Mouse (Mus musculus) heart, embryonic 15.5 days (tissue): ENCODE data around the gene Gm28042. TPM values are rescaled to one million over a fixed set of nuclear protein-coding genes. Genes with fewer than 3 reads are reported as not detected.

Source experiments
- ATAC-seq: fragments of 200-750 bp; cut with Nextera tagmentation; replicated peaks from 2 replicates; pipeline ENCODE4 v1.8.0; 2017; ENCODE audit warnings: low read depth, moderate TSS enrichment; ENCODE audit not compliant: insufficient number of reproducible peaks, insufficient read depth, low FRiP score
- H3K27ac ChIP-seq: fragments of 300-500 bp; sonication (generic); 2 replicates; pipeline ENCODE4 v1.5.1; 2015; ENCODE audit warnings: mild to moderate bottlenecking, inconsistent platforms
- H3K27me3 ChIP-seq: fragments of 300-500 bp; sonication (generic); 2 replicates; pipeline ENCODE4 v1.6.1; 2015; ENCODE audit warnings: inconsistent platforms
- H3K36me3 ChIP-seq: fragments of 300-500 bp; sonication (generic); 2 replicates; pipeline ENCODE4 v1.6.1; 2015; ENCODE audit warnings: mild to moderate bottlenecking, inconsistent platforms
- H3K4me1 ChIP-seq: fragments of 300-500 bp; sonication (generic); replicated peaks from 2 replicates; pipeline ENCODE4 v1.6.1; 2015; ENCODE audit warnings: inconsistent platforms
- H3K4me2 ChIP-seq: fragments of 300-500 bp; sonication (generic); 2 replicates; pipeline ENCODE4 v1.6.1; 2015; ENCODE audit warnings: inconsistent platforms, mild to moderate bottlenecking, moderate library complexity
- H3K4me3 ChIP-seq: fragments of 300-500 bp; sonication (generic); 2 replicates; pipeline ENCODE4 v1.5.1; 2015; ENCODE audit warnings: mild to moderate bottlenecking, inconsistent platforms
- H3K9ac ChIP-seq: fragments of 300-500 bp; sonication (generic); 2 replicates; pipeline ENCODE4 v1.6.1; 2015; ENCODE audit warnings: mild to moderate bottlenecking, inconsistent platforms
- H3K9me3 ChIP-seq: fragments of 300-500 bp; sonication (generic); replicated peaks from 2 replicates; pipeline ENCODE4 v1.6.1; 2016; ENCODE audit warnings: inconsistent platforms
- WGBS: fragments of 180-500 bp; shearing (Covaris S2); methylation state at CpG from one replicate; pipeline ENCODE4 v1.1.7; 2015; ENCODE audit warnings: mixed read lengths; 5-methylcytosine and 5-hydroxymethylcytosine counted together
- polyA plus RNA-seq: library from polyadenylated mRNA; unstranded; fragments of >200 nt; fragmentation: Nextera tagmentation; extraction: Ambion mirVana; gene quantifications from 2 replicates; pipeline ENCODE4 v1.2.1, GENCODE M21; 2015

Gene Gm28042
- polyA plus RNA-seq, 1 experiment from 2014 or later: 3.1 TPM

- Histone ChIP-seq H3K9ac (no peak overlapping the region), H3K4me1 (peaks cover 3% of the 10 kb centered on the region; the same call in 1 of the 2 replicates), H3K9me3 (no peaks in the 10 kb centered on the region), H3K36me3 (peaks cover 17% of the 10 kb centered on the region), H3K27me3 (no peaks in the 10 kb centered on the region), H3K27ac (no peak overlapping the region), H3K4me3 (no peak overlapping the region), H3K4me2 (no peak overlapping the region)
- 95% methylated on average over 2 of the region's 2 CpGs for WGBS
- no peak for ATAC-seq
Measured at GRCm38 (mm10) chr2:120013831-120014486, 13.3 kb upstream of the Gm28042 start.

- Histone ChIP-seq H3K27me3 (no peaks in the 10 kb centered on the region), H3K4me3 (no peak overlapping the region), H3K27ac (no peak overlapping the region), H3K9me3 (no peaks in the 10 kb centered on the region), H3K9ac (0 out of 2 replicates have a peak overlapping the region, but pooled peaks have one; percentile 3), H3K36me3 (peaks cover 28% of the 10 kb centered on the region), H3K4me2 (no peak overlapping the region), H3K4me1 (peaks cover 3% of the 10 kb centered on the region; the same call in 1 of the 2 replicates)
- 77% methylated on average over 4 of the region's 4 CpGs for WGBS
- ATAC-seq: no peak
Measured at GRCm38 (mm10) chr2:120015882-120016281, 11.4 kb upstream of the Gm28042 start.

- H3K27ac ChIP-seq: no peak overlapping the region
- H3K9me3 ChIP-seq: no peaks in the 10 kb centered on the region
- H3K9ac ChIP-seq: no peak overlapping the region
- H3K4me3 ChIP-seq: no peak overlapping the region
- peaks cover 42% of the 10 kb centered on the region for H3K36me3 ChIP-seq
- ATAC-seq: no peak
- 82% methylated on average over 12 of the region's 12 CpGs for WGBS
- no peaks in the 10 kb centered on the region for H3K27me3 ChIP-seq
- H3K4me1 ChIP-seq: peaks cover 3% of the 10 kb centered on the region; the same call in 1 of the 2 replicates
- no peak overlapping the region for H3K4me2 ChIP-seq
Measured at GRCm38 (mm10) chr2:120017599-120017998, 9.7 kb upstream of the Gm28042 start.

- Histone ChIP-seq H3K4me3 (no peak overlapping the region), H3K4me2 (no peak overlapping the region), H3K4me1 (peaks cover 32% of the 10 kb centered on the region), H3K27me3 (no peaks in the 10 kb centered on the region), H3K36me3 (peaks cover 28% of the 10 kb centered on the region), H3K27ac (peak overlapping the region; percentile 88), H3K9ac (no peak overlapping the region), H3K9me3 (no peaks in the 10 kb centered on the region)
- peak; percentile 65; the same call in 1 of the 2 replicates for ATAC-seq
- WGBS: 46% methylated on average over 5 of the region's 5 CpGs
Measured at GRCm38 (mm10) chr2:120024337-120024736, 3.0 kb upstream of the Gm28042 start.

- Histone ChIP-seq H3K9ac (peak overlapping the region; percentile 93), H3K4me2 (peak overlapping the region; percentile 84), H3K27me3 (no peaks in the 10 kb centered on the region), H3K36me3 (peaks cover 15% of the 10 kb centered on the region; the same call in 1 of the 2 replicates), H3K9me3 (no peaks in the 10 kb centered on the region), H3K27ac (peak overlapping the region; percentile 91), H3K4me1 (peaks cover 32% of the 10 kb centered on the region), H3K4me3 (peak overlapping the region; percentile 86)
- 46% methylated on average over 3 of the region's 3 CpGs for WGBS
- ATAC-seq: no peak
Measured at GRCm38 (mm10) chr2:120027950-120028331, 648 bp downstream of the Gm28042 start.

- Histone ChIP-seq H3K4me1 (peaks cover 22% of the 10 kb centered on the region), H3K4me2 (no peak overlapping the region), H3K9ac (no peak overlapping the region), H3K36me3 (peaks cover 16% of the 10 kb centered on the region; the same call in 1 of the 2 replicates), H3K27me3 (no peaks in the 10 kb centered on the region), H3K9me3 (no peaks in the 10 kb centered on the region), H3K27ac (no peak overlapping the region), H3K4me3 (no peak overlapping the region)
- WGBS: 75% methylated on average over 8 of the region's 8 CpGs
- ATAC-seq: no peak
Measured at GRCm38 (mm10) chr2:120030380-120030779, 3.1 kb downstream of the Gm28042 start.

GRCm38 (mm10) chr2:120032726-120033467 is 5.6 kb downstream of the Gm28042 start, which contains the start of gene Pla2g4b:
Pla2g4b (plus strand) TSS chr2:120033417.
- Histone ChIP-seq H3K9ac (no peak within 1 kb of the TSS), H3K4me3 (no peak within 1 kb of the TSS), H3K4me1 (peaks cover 10% of the 10 kb centered on the region), H3K27me3 (no peaks in the 10 kb centered on the region), H3K36me3 (peaks cover 28% of the 10 kb centered on the region; the same call in 1 of the 2 replicates), H3K9me3 (no peaks in the 10 kb centered on the region), H3K4me2 (no peak within 1 kb of the TSS), H3K27ac (no peak within 1 kb of the TSS)
- 85% methylated on average over 12 of the region's 12 CpGs for WGBS
- ATAC-seq: no peak

GRCm38 (mm10) chr2:120033726-120034125 is 6.4 kb downstream of the Gm28042 start:
- no peaks in the 10 kb centered on the region for H3K27me3 ChIP-seq
- H3K4me3 ChIP-seq: no peak overlapping the region
- peaks cover 36% of the 10 kb centered on the region; the same call in 1 of the 2 replicates for H3K36me3 ChIP-seq
- H3K27ac ChIP-seq: no peak overlapping the region
- no peak overlapping the region for H3K4me2 ChIP-seq
- no peak overlapping the region for H3K9ac ChIP-seq
- no peak for ATAC-seq
- 61% methylated on average over 5 of the region's 5 CpGs for WGBS
- peaks cover 2% of the 10 kb centered on the region; the same call in 1 of the 2 replicates for H3K4me1 ChIP-seq
- H3K9me3 ChIP-seq: no peaks in the 10 kb centered on the region

GRCm38 (mm10) chr2:120037744-120038143 is 10.5 kb downstream of the Gm28042 start:
- Histone ChIP-seq H3K27me3 (no peaks in the 10 kb centered on the region), H3K4me2 (no peak overlapping the region), H3K27ac (no peak overlapping the region), H3K4me1 (0 out of 2 replicates have a peak, but pooled peaks cover 2% of the 10 kb centered on the region), H3K36me3 (peaks cover 62% of the 10 kb centered on the region), H3K9me3 (no peaks in the 10 kb centered on the region), H3K9ac (no peak overlapping the region), H3K4me3 (no peak overlapping the region)
- no peak for ATAC-seq
- WGBS: 85% methylated on average over 9 of the region's 9 CpGs

- H3K27ac ChIP-seq: no peak overlapping the region
- no peak overlapping the region for H3K9ac ChIP-seq
- H3K27me3 ChIP-seq: no peaks in the 10 kb centered on the region
- H3K4me3 ChIP-seq: no peak overlapping the region
- ATAC-seq: no peak
- H3K4me2 ChIP-seq: no peak overlapping the region
- 93% methylated on average over 5 of the region's 5 CpGs for WGBS
- H3K4me1 ChIP-seq: peaks cover 13% of the 10 kb centered on the region
- H3K9me3 ChIP-seq: no peaks in the 10 kb centered on the region
- peaks cover 57% of the 10 kb centered on the region for H3K36me3 ChIP-seq
Measured at GRCm38 (mm10) chr2:120040991-120041390, 13.7 kb downstream of the Gm28042 start.

GRCm38 (mm10) chr2:120044101-120044603 is 16.9 kb downstream of the Gm28042 start:
- WGBS: 47% methylated on average over 4 of the region's 4 CpGs
- Histone ChIP-seq H3K4me2 (no peak overlapping the region), H3K9ac (no peak overlapping the region), H3K27ac (no peak overlapping the region), H3K4me1 (peaks cover 13% of the 10 kb centered on the region), H3K27me3 (no peaks in the 10 kb centered on the region; the same call in 1 of the 2 replicates), H3K4me3 (no peak overlapping the region), H3K36me3 (peaks cover 33% of the 10 kb centered on the region), H3K9me3 (no peaks in the 10 kb centered on the region)
- no peak for ATAC-seq
